Mouse (Mus musculus) liver, postnatal 0 days (tissue): ENCODE data around the gene Sirt7. TPM values are rescaled to one million over a fixed set of nuclear protein-coding genes. Genes with fewer than 3 reads are reported as not detected.

ENCODE experiments used
- ATAC-seq: fragments of 200-750 bp; cut with Nextera tagmentation; 2 replicates; pipeline ENCODE4 v1.8.0; 2017; ENCODE audit warnings: mild to moderate bottlenecking, moderate library complexity
- DNase-seq: peaks from one replicate; pipeline ENCODE4 v3.0.0-alpha.2; 2016
- H3K27ac ChIP-seq: fragments of 300-500 bp; sonication (generic); 2 replicates; pipeline ENCODE4 v1.5.1; 2014; ENCODE audit warnings: antibody characterized with exemption, moderate library complexity, mild to moderate bottlenecking, low read depth
- H3K27me3 ChIP-seq: fragments of 300-500 bp; sonication (generic); 2 replicates; pipeline ENCODE4 v1.6.1; 2014; ENCODE audit warnings: low read length, control low read depth, mixed read lengths; ENCODE audit not compliant: insufficient read depth
- H3K36me3 ChIP-seq: fragments of 300-500 bp; sonication (generic); replicated peaks from 2 replicates; pipeline ENCODE4 v1.6.1; 2014; ENCODE audit warnings: mild to moderate bottlenecking, control low read depth, low read length, moderate library complexity, mixed read lengths; ENCODE audit not compliant: insufficient read depth
- H3K4me1 ChIP-seq: fragments of 300-500 bp; sonication (generic); 2 replicates; pipeline ENCODE4 v1.6.1; 2014; ENCODE audit warnings: antibody characterized with exemption, mild to moderate bottlenecking, control low read depth; ENCODE audit not compliant: insufficient read depth
- H3K4me2 ChIP-seq: fragments of 300-500 bp; sonication (generic); 2 replicates; pipeline ENCODE4 v1.6.1; 2014; ENCODE audit warnings: low read depth, mild to moderate bottlenecking, low read length, moderate library complexity, mixed read lengths
- H3K4me3 ChIP-seq: fragments of 300-500 bp; sonication (generic); 2 replicates; pipeline ENCODE4 v1.5.1; 2014; ENCODE audit warnings: low read depth, low read length
- H3K9ac ChIP-seq: fragments of 300-500 bp; sonication (generic); replicated peaks from 2 replicates; pipeline ENCODE4 v1.6.1; 2014; ENCODE audit warnings: mild to moderate bottlenecking, moderate library complexity
- H3K9me3 ChIP-seq: fragments of 300-500 bp; sonication (generic); 2 replicates; pipeline ENCODE4 v1.6.1; 2016; ENCODE audit warnings: mild to moderate bottlenecking, control low read depth, low read length, mixed read lengths
- CTCF ChIP-seq: sonication (generic); IDR thresholded peaks from 2 replicates; pipeline ENCODE4 v1.5.1; 2016; ENCODE audit warnings: antibody characterized with exemption, low read depth
- EP300 ChIP-seq: IDR thresholded peaks from 2 replicates; pipeline ENCODE4 v1.6.1; 2016; ENCODE audit warnings: antibody characterized with exemption, low read depth, mild to moderate bottlenecking
- WGBS: fragments of 180-500 bp; shearing (Covaris S2); extraction: QIAGEN DNeasy Blood & Tissue Kit; methylation state at CpG from one replicate; pipeline ENCODE4 v1.1.7; 2014; ENCODE audit not compliant: insufficient replicate concordance; 5-methylcytosine and 5-hydroxymethylcytosine counted together
- polyA plus RNA-seq: library from polyadenylated mRNA; unstranded; fragments of >200 nt; fragmentation: Nextera tagmentation; extraction: Ambion mirVana; gene quantifications from 2 replicates; pipeline ENCODE4 v1.2.1, GENCODE M21; 2015

Gene Sirt7
- polyA plus RNA-seq, 1 experiment from 2014 or later = 34.3 TPM

- TF ChIP-seq CTCF = no peak
- TF ChIP-seq EP300 = no peak
- ATAC-seq (no peak), DNase-seq (no peak)
- H3K36me3 ChIP-seq = no peaks in the 10 kb centered on the region
- peaks cover 14% of the 10 kb centered on the region for H3K4me1 ChIP-seq
- peaks cover 67% of the 10 kb centered on the region for H3K27me3 ChIP-seq
- no peak overlapping the region for H3K9ac ChIP-seq
- 63% methylated on average over 6 of the region's 6 CpGs for WGBS
- no peaks in the 10 kb centered on the region for H3K9me3 ChIP-seq
- no peak overlapping the region for H3K27ac ChIP-seq
- H3K4me2 ChIP-seq = no peak overlapping the region
- no peak overlapping the region for H3K4me3 ChIP-seq
Measured at GRCm38 (mm10) chr11:120662759-120663158, 37.7 kb upstream of the Sirt7 start.

GRCm38 (mm10) chr11:120661076-120661460 lies 36.0 kb upstream of the Sirt7 start, which contains the start of gene Notum:
Gene Notum (minus strand): TSS chr11:120661175.
- 2% methylated on average over 35 of the region's 35 CpGs for WGBS
- H3K4me2 ChIP-seq = peak within 1 kb of the TSS; percentile 72
- DNase-seq = no peak
- peak within 1 kb of the TSS; percentile 30; the same call in 1 of the 2 replicates for H3K9ac ChIP-seq
- H3K36me3 ChIP-seq = no peaks in the 10 kb centered on the region
- H3K4me1 ChIP-seq = peaks cover 14% of the 10 kb centered on the region
- H3K27me3 ChIP-seq = peaks cover 76% of the 10 kb centered on the region
- ATAC-seq = peak; percentile 10; the same call in 1 of the 2 replicates
- no peak within 1 kb of the TSS for H3K27ac ChIP-seq
- no peaks in the 10 kb centered on the region for H3K9me3 ChIP-seq
- no peak for TF ChIP-seq EP300
- no peak for TF ChIP-seq CTCF
- peak within 1 kb of the TSS; percentile 45 for H3K4me3 ChIP-seq

- no peaks in the 10 kb centered on the region for H3K9me3 ChIP-seq
- DNase-seq (peak; percentile 42), ATAC-seq (peak; percentile 52)
- H3K27ac ChIP-seq = no peak overlapping the region
- TF ChIP-seq CTCF = no peak; the same call in 1 of the 2 replicates
- no peak for TF ChIP-seq EP300
- H3K36me3 ChIP-seq = no peaks in the 10 kb centered on the region
- under 1% methylated on average over 62 of the region's 95 CpGs for WGBS
- H3K27me3 ChIP-seq = peaks cover 74% of the 10 kb centered on the region
- peak overlapping the region; percentile 30; the same call in 1 of the 2 replicates for H3K9ac ChIP-seq
- peak overlapping the region; percentile 45 for H3K4me3 ChIP-seq
- H3K4me2 ChIP-seq = peak overlapping the region; percentile 72
- peaks cover 14% of the 10 kb centered on the region for H3K4me1 ChIP-seq
Measured at GRCm38 (mm10) chr11:120660301-120661075, 35.4 kb upstream of the Sirt7 start.

GRCm38 (mm10) chr11:120659509-120660300 lies 34.7 kb upstream of the Sirt7 start:
- H3K9me3 ChIP-seq = no peaks in the 10 kb centered on the region
- no peak overlapping the region for H3K9ac ChIP-seq
- H3K27me3 ChIP-seq = peaks cover 70% of the 10 kb centered on the region
- peak; percentile 26; the same call in 1 of the 2 replicates for ATAC-seq
- 5% methylated on average over 44 of the region's 50 CpGs for WGBS
- DNase-seq = no peak
- H3K27ac ChIP-seq = no peak overlapping the region
- no peak for TF ChIP-seq CTCF
- no peak for TF ChIP-seq EP300
- H3K4me3 ChIP-seq = peak overlapping the region; percentile 45
- peaks cover 15% of the 10 kb centered on the region for H3K4me1 ChIP-seq
- H3K4me2 ChIP-seq = peak overlapping the region; percentile 72
- H3K36me3 ChIP-seq = no peaks in the 10 kb centered on the region

GRCm38 (mm10) chr11:120658876-120659410 lies 33.9 kb upstream of the Sirt7 start:
- DNase-seq = peak; percentile 86
- Histone ChIP-seq H3K27me3 (peaks cover 70% of the 10 kb centered on the region), H3K36me3 (no peaks in the 10 kb centered on the region), H3K9ac (no peak overlapping the region), H3K27ac (no peak overlapping the region), H3K9me3 (no peaks in the 10 kb centered on the region), H3K4me3 (no peak overlapping the region), H3K4me1 (peaks cover 18% of the 10 kb centered on the region), H3K4me2 (no peak overlapping the region)
- TF ChIP-seq CTCF (peak; percentile 91), EP300 (no peak)
- 0 out of 2 replicates have a peak, but pooled peaks have one; percentile 30 for ATAC-seq
- WGBS = 2% methylated on average over 24 of the region's 24 CpGs

- Histone ChIP-seq H3K4me1 (peaks cover 18% of the 10 kb centered on the region), H3K27me3 (peaks cover 54% of the 10 kb centered on the region), H3K9ac (no peak overlapping the region), H3K9me3 (no peaks in the 10 kb centered on the region), H3K4me3 (no peak overlapping the region), H3K36me3 (no peaks in the 10 kb centered on the region), H3K27ac (no peak overlapping the region), H3K4me2 (no peak overlapping the region)
- ATAC-seq (no peak), DNase-seq (no peak)
- WGBS = 77% methylated on average over 4 of the region's 4 CpGs
- TF ChIP-seq CTCF = no peak
- TF ChIP-seq EP300 = no peak
Measured at GRCm38 (mm10) chr11:120657301-120657700, 32.3 kb upstream of the Sirt7 start.
